Mouse (Mus musculus) embryonic fibroblast, embryonic 13.5 days (primary cell): ENCODE measurements around the gene Phb2.

Source experiments
- CTCF ChIP-seq: IDR thresholded peaks from 2 replicates; pipeline ENCODE4 v1.5.1; 2011; ENCODE audit warnings: mild to moderate bottlenecking, control low read depth, low read length, moderate library complexity, borderline replicate concordance; ENCODE audit not compliant: insufficient read depth
- POLR2A ChIP-seq: IDR thresholded peaks from 2 replicates; pipeline ENCODE4 v1.6.1; 2011; ENCODE audit warnings: low read depth, mild to moderate bottlenecking, control low read depth, low read length, moderate library complexity

DNA sequence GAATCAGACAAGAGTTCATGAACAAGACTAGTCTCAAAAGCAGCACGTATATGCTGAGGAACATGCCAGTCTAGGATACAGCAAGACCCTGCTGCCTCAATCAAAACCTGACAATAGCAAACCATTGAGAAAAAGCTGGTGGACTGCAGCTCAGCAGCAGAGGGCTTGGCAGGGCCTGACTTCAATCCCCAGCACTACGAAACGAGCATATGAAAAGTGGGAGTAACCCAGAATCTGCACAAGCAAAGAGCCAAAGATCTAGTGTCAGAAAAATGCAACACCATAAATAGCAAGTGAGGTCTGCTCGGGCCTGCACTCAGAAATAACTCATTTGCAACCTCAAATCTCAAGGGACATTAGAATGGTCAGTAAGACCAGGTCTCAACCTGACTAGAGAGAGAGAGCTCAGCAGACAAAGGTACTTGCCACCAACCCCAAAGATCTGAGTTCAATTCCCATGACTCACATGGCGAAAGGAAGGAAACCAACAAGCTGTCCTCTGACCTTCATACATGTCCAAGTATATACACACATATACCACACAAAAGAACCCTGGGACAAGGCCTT is 6.0 kb upstream of the Phb2 start:
- TF ChIP-seq CTCF = no peak
- TF ChIP-seq POLR2A = no peak
